ENCODE assay signal across 18 mouse cellular contexts in the genomic region with DNA sequence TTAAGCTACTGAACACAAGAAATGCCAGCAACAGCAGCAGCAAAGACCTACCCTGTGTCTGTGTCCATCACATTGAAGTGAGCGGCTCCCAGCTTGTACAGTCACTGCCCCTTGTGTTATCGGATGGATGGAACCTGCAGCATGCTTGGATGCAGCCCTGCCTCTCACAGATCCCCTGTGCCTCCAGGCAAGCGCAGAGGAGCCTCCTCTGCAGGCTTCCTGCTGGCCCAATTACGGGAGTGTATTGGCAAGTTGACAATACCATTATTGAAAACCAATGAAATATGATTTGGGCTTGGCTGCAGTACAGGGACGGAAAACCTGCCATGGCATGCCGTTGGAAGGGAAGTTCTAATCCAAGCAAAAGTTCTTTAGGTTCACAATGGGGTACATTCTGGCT.
DNase-seq lines count a peak whose midpoint lies in the region; ATAC-seq and TF ChIP-seq lines count a peak whose summit lies in the region.
"Had no signal": no experiment of that assay in that cellular context is flagged by ENCODE, and none has a peak within 500 bp of the region (broad histone marks: within the 10 kb centered on the region; RNA-seq: fewer than 3 reads in every experiment).

No protein-coding gene starts in this region.

- 39% methylated on average over 6 of the region's 6 CpGs for WGBS in hindbrain, postnatal 0 days
- WGBS in hindbrain, embryonic 10.5 days = 77% methylated on average over 6 of the region's 6 CpGs
- WGBS in forebrain, embryonic 15.5 days = 38% methylated on average over 6 of the region's 6 CpGs

- no peak for TF ChIP-seq CTCF in hindbrain, postnatal 0 days (IDR thresholded peaks at IDR 0.05; ENCODE audit: low read depth)

- no peaks in the 10 kb centered on the region for H3K36me3 ChIP-seq in hindbrain, postnatal 0 days (ENCODE audit: insufficient read depth, low read length)
- no peaks in the 10 kb centered on the region for H3K36me3 ChIP-seq in hindbrain, embryonic 10.5 days
- no peaks in the 10 kb centered on the region for H3K36me3 ChIP-seq in forebrain, embryonic 15.5 days
- H3K36me3 ChIP-seq: heart, embryonic 10.5 days; midbrain, embryonic 10.5 days; neural tube, embryonic 15.5 days had no signal

- H3K27me3 ChIP-seq in hindbrain, postnatal 0 days (ENCODE audit: insufficient read depth, low read length) = no peaks in the 10 kb centered on the region
- H3K27me3 ChIP-seq in hindbrain, embryonic 10.5 days (ENCODE audit: insufficient read depth, poor library complexity, severe bottlenecking) = no peaks in the 10 kb centered on the region
- no peaks in the 10 kb centered on the region for H3K27me3 ChIP-seq in forebrain, embryonic 15.5 days
- H3K27me3 ChIP-seq: neural tube, embryonic 15.5 days had no signal

- H3K4me3 ChIP-seq in hindbrain, postnatal 0 days (ENCODE audit: low read length) = no peak overlapping the region
- no peak overlapping the region for H3K4me3 ChIP-seq in hindbrain, embryonic 10.5 days
- H3K4me3 ChIP-seq in forebrain, embryonic 15.5 days = no peak overlapping the region
- H3K4me3 ChIP-seq: heart, embryonic 10.5 days; midbrain, embryonic 10.5 days; neural tube, embryonic 15.5 days had no signal

- H3K4me1 ChIP-seq in hindbrain, postnatal 0 days (ENCODE audit: insufficient read depth, low read length) = peaks cover 4% of the 10 kb centered on the region; the same call in 1 of the 2 replicates
- peaks cover 15% of the 10 kb centered on the region for H3K4me1 ChIP-seq in hindbrain, embryonic 10.5 days (replicated peaks)
- peaks cover 50% of the 10 kb centered on the region for H3K4me1 ChIP-seq in forebrain, embryonic 15.5 days

- H3K27ac ChIP-seq in hindbrain, postnatal 0 days = 0 out of 2 replicates have a peak overlapping the region, but pooled peaks have one; percentile 28
- H3K27ac ChIP-seq in hindbrain, embryonic 10.5 days = no peak overlapping the region
- H3K27ac ChIP-seq in forebrain, embryonic 15.5 days (replicated peaks) = peak overlapping the region; percentile 62
- H3K27ac ChIP-seq: heart, embryonic 10.5 days; midbrain, embryonic 10.5 days; neural tube, embryonic 15.5 days had no signal

- H3K9me3 ChIP-seq in hindbrain, postnatal 0 days (ENCODE audit: low read length) = no peaks in the 10 kb centered on the region
- no peaks in the 10 kb centered on the region for H3K9me3 ChIP-seq in hindbrain, embryonic 10.5 days
- no peaks in the 10 kb centered on the region for H3K9me3 ChIP-seq in forebrain, embryonic 15.5 days
- H3K9me3 ChIP-seq: heart, embryonic 10.5 days; midbrain, embryonic 10.5 days; neural tube, embryonic 15.5 days had no signal

- peak; percentile 46; the same call in 1 of the 2 replicates for ATAC-seq in hindbrain, postnatal 0 days
- no peak for ATAC-seq in forebrain, embryonic 15.5 days (replicated peaks)
- no peak for ATAC-seq in megakaryocyte progenitor cell, adult 5-6 weeks (replicated peaks; ENCODE audit: poor library complexity)
- ATAC-seq: hindbrain, embryonic 16.5 days had no signal

- H3K9ac ChIP-seq in hindbrain, postnatal 0 days (replicated peaks; ENCODE audit: low read length) = no peak overlapping the region
- H3K9ac ChIP-seq in forebrain, embryonic 15.5 days (replicated peaks) = no peak overlapping the region
- H3K9ac ChIP-seq: neural tube, embryonic 15.5 days had no signal

- DNase-seq in cerebellum, adult 9-10 months = peak; percentile 39
- DNase-seq in cerebellum, adult 11 months = no peak
- DNase-seq in hindbrain, postnatal 0 days (ENCODE audit: low spot score) = peak; percentile 58
- DNase-seq in hindbrain, embryonic 10.5 days (ENCODE audit: low spot score) = no peak
- peak; percentile 51 to 57 for DNase-seq in layer of hippocampus, postnatal 36 days
- DNase-seq in c-Kit-positive CD71-positive TER-119-positive erythroid progenitor cells, embryonic 14.5 days (ENCODE audit: low spot score) = no peak
- DNase-seq: adrenal gland, postnatal 36 days; heart, postnatal 14 days; kidney, adult 8-10 months; kidney, postnatal 36 days; lung, postnatal 14 days; thymus, adult 2 months had no signal

- H3K4me2 ChIP-seq in hindbrain, postnatal 0 days (ENCODE audit: low read depth, low read length) = no peak overlapping the region
- no peak overlapping the region for H3K4me2 ChIP-seq in forebrain, embryonic 15.5 days (replicated peaks)
- H3K4me2 ChIP-seq: neural tube, embryonic 15.5 days had no signal

Comparison
In these comparisons a context has a peak if more than half of its experiments do, and no peak if none do; other contexts are left out.
1. DNase-seq: peak in cerebellum, adult 9-10 months (single experiment), hindbrain, postnatal 0 days (single experiment) and layer of hippocampus, postnatal 36 days (2 of 2); none in cerebellum, adult 11 months (single experiment), hindbrain, embryonic 10.5 days (single experiment) and c-Kit-positive CD71-positive TER-119-positive erythroid progenitor cells, embryonic 14.5 days (single experiment).